Mouse (Mus musculus) CD4-positive naive resting alpha-beta T cell, adult 57 days (primary cell): ENCODE data around the gene Nlgn1. TPM values are rescaled to one million over a fixed set of nuclear protein-coding genes. Genes with fewer than 3 reads are reported as not detected.

Experiments
- total RNA-seq: library from RNA; stranded (reverse); gene quantifications from one replicate; pipeline ENCODE4 v1.2.4, GENCODE M21; 2023

Gene Nlgn1
- total RNA-seq = not detected

GRCm38 (mm10) chr3:26332400-26333238 is at the start of gene Nlgn1:
Gene Nlgn1, minus strand, starts transcription at chr3:26332460.

